Mouse (Mus musculus): Measurements from ENCODE around the gene Ddx51.

- no peak for TF ChIP-seq GATA1 (IDR thresholded peaks at IDR 0.05; ENCODE audit: borderline replicate concordance, low read length)
- no peak for TF ChIP-seq FLI1 (IDR thresholded peaks at IDR 0.05; ENCODE audit: low read length)
Observed at GRCm38 (mm10) chr5:110608941-110609340, 44.3 kb upstream of the Ddx51 start.
